Mouse (Mus musculus): ENCODE data around the gene Sergef. TPM values are rescaled to one million over a fixed set of nuclear protein-coding genes. Genes with fewer than 3 reads are reported as not detected.

Sergef gene
- polyA plus RNA-seq, 3 experiments from 2014 or later = 17.1 to 20.4 (median 18.8) TPM

GRCm38 (mm10) chr7:46492134-46492678, 147.4 kb downstream of the Sergef start:
- ATAC-seq = no peak

DNA sequence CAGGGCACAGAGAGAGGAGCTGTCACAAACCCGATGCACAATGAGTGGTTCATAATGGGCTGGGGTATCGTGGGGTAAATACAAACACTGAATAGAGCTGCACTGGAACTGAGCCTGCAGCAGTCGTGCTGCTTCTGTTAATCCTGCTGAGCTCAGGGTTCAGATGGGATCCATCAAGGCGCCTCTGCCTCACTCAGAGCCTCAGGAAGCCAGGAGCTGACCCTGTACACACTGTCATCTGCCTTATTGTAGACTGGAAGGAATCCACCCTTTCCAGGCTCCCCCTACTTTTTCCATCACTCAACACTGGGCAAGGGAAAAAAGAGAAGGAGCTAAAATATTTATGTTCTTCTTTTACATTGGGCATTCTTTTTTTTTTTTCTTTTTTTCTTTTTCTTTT, 152.3 kb downstream of the Sergef start:
- ATAC-seq = no peak

GRCm38 (mm10) chr7:46486761-46487160, 152.8 kb downstream of the Sergef start:
- no peak for ATAC-seq

GRCm38 (mm10) chr7:46484223-46484622, 155.4 kb downstream of the Sergef start:
- ATAC-seq = no peak

DNA sequence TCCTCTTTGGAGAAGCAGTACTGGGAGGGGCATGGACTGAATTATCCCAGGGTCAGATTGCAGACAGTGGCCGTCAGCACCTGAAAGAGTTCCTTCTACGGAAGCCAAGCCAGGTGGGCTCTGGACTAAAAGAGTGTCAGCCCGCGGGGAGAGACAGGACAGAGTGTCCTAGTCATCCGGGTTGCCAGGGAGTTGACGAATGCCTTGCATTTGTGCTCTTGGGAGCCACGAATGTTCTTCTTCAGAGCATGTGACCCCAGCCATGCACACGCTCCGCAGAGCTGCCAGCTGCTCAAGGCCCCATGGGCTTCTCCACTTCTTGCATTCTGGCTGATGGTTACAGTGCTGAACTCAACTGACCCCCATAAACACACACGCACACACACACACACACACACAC, 156.6 kb downstream of the Sergef start:
- no peak for ATAC-seq

GRCm38 (mm10) chr7:46482099-46482531, 157.5 kb downstream of the Sergef start:
- no peak for ATAC-seq

- no peak for ATAC-seq
These were observed 159.8 kb downstream of the Sergef start for GRCm38 (mm10) chr7:46479793-46480192.

DNA sequence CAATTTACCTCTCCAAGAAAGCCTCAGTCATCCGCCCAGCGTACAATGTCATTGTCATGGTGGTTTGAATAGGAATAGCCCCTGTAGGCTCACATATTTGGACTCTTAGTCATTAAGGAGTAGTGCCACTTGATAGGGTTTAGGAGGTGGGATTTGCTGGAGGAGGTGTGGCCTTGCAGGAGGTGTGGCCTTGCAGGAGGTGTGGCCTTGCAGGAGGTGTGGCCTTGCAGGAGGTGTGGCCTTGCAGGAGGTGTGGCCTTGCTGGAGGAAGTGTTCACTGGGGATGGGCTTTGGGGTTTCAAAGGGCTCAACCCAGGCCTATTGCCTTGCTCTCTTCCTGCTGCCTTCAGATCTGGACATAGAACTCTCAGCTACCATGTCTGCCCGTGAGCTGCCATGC, 162.2 kb downstream of the Sergef start:
- no peak for ATAC-seq

GRCm38 (mm10) chr7:46475464-46475863, 164.1 kb downstream of the Sergef start:
- no peak for ATAC-seq

GRCm38 (mm10) chr7:46473141-46473540, 166.5 kb downstream of the Sergef start:
- ATAC-seq = no peak

DNA sequence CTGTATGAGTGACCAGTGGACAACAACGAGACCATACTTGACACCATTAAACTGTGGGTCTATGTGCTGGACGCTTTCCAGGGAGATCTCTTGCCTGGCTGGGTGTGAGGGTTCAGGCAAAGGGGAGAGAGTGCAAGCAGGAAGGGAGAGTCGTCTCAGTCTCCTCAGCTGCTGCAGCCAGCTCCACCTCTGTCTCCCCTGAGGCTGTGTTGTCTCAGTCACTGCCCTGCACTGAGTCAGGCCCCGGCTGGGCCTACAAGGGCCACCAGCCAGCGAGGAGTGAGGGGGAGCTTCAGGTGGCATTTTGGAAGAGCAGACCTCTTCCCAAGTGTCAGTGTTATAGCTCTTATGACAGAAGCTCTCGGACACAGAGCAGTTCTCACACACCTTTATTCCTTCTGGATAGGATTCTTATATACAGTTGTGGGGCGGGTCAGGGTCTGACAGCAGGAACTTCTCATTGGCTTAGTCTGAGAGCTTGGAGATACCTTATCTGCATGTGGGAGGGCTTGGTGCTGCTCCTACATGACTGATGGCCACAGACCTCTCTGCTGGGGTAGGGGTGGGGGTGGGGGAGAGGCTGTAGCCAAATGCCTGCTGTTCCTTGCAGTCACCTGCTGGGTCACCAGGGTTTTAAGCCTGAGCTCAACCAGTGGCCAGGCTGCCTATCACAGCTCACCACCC, 168.4 kb downstream of the Sergef start:
- ATAC-seq = no peak

DNA sequence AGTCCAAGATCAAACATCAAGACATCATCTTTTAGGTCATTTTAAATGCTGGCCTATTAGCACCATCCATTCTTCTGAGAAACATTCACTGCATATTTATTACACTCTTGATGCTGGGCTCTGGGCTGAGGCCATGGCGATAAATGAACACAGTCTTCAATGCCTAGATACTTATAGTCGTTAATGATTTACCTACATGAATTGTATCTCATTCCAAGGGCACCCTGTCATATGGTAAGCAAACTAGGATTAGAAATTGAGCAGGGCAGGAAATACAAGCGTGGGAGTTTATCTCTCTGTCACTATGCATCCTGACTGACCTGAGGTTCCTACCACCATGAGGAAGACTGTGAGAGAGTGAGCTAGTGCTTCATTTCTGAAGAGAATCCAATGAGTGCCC, 170.1 kb downstream of the Sergef start:
- no peak for ATAC-seq

DNA sequence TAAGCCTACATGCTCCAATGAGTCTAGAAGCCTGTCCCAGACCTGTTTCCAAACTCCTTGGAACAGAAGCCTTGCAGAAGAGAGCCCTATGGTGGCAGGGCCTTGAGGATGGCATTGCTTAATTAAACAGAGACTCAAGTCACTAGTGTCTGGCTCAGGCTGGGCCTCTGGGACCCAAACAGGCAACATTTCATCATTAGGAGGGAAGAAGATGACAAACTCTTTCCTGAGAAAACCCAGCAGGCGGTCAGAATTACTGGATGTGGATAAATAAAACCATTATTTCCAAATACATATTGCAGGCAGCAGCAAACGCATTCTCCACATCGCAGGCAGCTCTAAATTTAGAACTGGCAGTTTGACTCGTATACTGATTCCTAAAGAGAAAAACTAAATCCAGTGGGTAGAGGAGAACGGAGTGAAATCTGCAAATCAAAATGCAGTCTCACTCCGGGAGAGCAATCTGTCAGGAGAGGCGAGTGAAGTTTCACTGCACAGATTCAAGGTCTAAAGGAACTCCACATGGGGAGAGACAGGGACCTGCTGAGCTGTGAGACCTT, 173.1 kb downstream of the Sergef start:
- no peak for ATAC-seq

DNA sequence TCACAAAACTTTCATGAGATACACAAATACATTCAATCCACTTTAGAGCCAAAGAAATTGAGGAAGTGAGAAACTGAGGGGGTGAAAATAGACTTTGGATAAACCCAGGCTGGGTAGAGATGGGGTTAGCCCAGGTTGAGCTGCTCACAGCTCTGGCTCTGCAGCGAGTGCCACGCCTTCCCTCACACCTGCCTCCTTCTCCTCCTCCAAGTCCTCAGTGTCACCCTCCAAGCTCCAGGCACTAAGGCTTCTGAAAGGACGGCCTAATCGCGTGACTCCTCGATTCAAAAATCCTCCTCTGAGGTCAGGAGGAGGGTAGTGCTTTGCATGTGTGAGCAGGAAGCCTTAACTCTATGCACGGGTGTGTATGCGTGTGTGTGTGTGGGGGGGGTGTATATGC, 176.5 kb downstream of the Sergef start:
- ATAC-seq = no peak

DNA sequence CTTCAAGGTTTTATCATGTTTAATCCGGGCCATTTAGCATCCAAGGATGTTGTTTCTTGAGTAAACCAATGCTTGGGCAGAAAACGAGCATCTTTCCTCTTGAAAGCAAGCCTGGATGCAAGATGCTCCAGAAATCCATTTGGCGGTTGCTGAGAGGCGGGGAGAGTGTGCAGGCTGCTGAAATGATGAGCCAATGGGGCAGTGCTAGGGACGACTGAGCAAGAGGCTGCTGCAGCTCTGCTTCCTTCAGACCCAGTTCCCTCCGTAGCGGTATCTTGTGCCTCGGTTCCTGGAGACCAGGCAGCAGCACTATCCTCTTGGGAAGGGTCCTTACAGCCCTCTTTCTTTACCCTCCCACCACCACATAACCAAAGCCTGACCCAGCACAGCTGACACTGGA, 177.3 kb downstream of the Sergef start:
- ATAC-seq = no peak

GRCm38 (mm10) chr7:46459605-46460245, 179.9 kb downstream of the Sergef start:
- ATAC-seq = no peak

DNA sequence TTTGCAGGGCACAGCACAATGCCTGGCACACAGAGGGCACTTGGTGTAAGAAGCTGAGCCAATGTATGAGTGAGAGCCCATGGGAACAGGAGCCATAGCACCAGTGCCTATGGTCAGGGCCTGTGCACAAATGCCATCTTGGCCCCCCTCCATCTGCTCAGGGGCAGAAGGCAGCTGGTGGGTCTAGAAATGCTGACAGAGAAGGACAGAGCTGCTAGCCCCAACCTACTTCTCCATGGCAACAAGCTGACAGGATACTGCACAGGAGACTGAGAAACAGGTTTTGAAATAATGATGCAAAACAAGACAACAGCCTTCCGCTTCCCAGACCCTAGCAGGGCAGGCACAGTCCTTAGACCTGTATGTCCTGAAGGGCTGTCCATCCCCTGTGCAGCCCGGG, 180.4 kb downstream of the Sergef start:
- no peak for ATAC-seq

- no peak for ATAC-seq
These were observed 181.7 kb downstream of the Sergef start for GRCm38 (mm10) chr7:46457889-46458288.

DNA sequence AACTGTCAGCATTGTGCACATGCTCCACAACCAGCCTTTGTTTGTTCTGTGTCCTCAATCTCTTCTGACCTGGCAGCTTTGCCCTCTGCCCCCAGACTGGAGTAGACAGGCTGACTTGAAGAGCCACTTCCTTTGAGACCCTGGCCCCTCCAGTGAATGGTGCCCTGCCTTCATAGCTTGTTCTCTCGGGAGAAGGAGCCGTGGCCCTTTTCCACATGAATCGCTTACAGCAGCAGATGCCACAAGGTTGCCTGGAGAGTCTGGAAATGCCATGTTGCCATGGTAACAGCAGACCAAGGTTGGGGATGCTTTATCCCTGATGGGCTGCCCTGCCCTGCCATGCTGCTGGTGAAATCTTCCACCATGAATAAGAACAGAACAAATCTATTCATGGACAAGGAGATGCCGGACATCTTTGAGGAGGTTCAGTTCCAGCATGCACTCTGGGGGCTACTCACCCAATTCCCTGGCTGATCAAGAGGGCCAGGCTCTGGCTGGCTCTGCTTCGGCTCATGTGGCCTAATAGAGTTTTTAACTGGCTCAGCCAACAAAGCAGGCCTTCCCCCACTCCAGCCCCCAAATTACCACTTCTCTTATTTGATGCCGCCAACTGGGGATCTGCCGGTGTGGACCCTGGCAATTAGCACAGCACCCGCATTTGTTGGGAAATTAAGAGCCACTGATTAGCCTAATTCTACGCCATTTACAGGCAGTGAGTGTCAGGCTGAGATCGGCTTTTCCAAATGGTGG, 185.5 kb downstream of the Sergef start:
- ATAC-seq = no peak

DNA sequence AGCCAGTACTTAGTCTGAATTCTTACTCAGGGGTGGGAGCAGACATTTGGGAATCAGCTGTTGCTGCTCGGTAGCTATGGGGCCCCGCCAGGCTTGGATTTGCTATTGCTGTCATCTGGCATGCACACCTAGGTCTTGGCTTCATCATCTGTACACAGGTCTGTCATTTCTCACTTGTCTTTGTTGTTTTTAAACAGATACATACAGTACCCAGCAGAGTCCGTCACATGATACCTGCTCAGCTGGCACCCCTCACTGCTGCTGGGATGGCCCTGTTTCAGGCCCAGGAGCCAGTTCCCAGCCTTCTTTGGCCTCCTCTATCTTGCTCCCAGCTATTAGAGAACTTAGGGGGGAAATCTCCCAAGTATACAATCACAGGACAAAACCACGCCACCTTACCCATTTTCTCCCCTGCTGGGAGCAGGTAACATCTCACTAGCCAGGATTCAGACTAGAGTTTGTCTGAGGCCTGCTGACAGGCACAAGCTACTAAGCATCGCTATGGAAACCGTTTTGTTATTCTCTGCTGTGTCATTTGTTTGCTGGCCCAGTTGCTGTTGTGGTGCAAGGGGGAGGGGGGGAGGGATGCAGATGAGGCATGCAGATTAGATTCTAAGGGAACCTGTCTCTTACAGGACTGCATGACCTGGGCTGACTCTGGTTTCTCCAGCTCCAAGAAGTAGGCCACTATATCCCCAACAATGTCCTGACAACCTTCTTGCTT, 190.5 kb downstream of the Sergef start:
- ATAC-seq = no peak

DNA sequence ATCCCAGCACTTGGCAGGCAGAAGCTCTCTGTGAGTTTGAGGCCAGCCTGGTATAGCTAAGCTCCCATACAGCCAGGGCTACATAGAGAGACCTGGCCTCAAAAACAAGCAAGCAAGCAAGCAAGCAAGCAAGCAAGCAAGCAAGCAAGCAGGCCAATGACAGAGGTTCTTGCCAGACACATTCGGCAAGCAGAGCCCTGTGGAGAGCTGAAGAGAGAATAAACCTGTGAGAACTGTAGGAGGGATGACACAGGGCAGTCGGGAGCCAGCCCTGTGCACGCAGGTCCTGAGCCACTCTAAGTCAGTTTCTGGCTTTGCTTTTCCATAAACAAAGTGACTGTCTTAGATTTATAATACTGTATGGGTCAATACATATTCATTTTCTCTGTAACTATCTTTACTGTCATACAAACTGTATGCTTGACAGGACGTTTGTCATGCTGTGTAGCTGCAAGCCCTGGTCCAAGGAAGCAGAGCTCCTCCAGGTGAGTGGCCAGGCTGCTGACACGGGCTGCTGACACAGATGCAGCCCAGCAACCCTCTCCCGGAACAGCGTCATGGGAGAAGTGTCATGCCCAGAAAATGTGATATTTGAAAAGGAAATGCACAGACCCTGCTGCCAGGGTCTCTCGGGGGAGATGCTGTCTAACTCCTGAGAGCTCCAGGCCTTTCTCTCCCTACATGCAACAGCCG, 192.0 kb downstream of the Sergef start:
- ATAC-seq = no peak

- ATAC-seq = no peak
These were observed 193.7 kb downstream of the Sergef start for GRCm38 (mm10) chr7:46445896-46446295.
